Mouse (Mus musculus): ENCODE results near the gene Gm49369. TPM values are rescaled to one million over a fixed set of nuclear protein-coding genes. Genes with fewer than 3 reads are reported as not detected.
"Not testable (repeated sequence)": the region's sequence is repeated elsewhere in the genome, so short reads cannot be mapped to it uniquely, and the experiment has no call there.

The Gm49369 gene
- polyA plus RNA-seq, 1 experiment from 2014 or later = not detected

- H3K9ac ChIP-seq = no peak overlapping the region
- no peak overlapping the region; the same call in 1 of the 2 replicates for H3K27ac ChIP-seq (ENCODE audit: low read depth)
- H3K4me1 ChIP-seq (ENCODE audit: insufficient read depth) = peaks cover 11% of the 10 kb centered on the region
- no peaks in the 10 kb centered on the region for H3K27me3 ChIP-seq (ENCODE audit: insufficient read depth, low read length)
- DNase-seq = no peak
- H3K36me3 ChIP-seq (ENCODE audit: insufficient read depth) = no peaks in the 10 kb centered on the region
- peak; percentile 21; the same call in 1 of the 2 replicates for ATAC-seq (ENCODE audit: insufficient read depth)
- TF ChIP-seq CTCF (IDR thresholded peaks at IDR 0.05; ENCODE audit: low read depth) = no peak
- H3K4me2 ChIP-seq = no peak overlapping the region
- H3K9me3 ChIP-seq (ENCODE audit: low read depth, low read length) = no peaks in the 10 kb centered on the region
- WGBS = 29% methylated on average over 9 of the region's 9 CpGs
- no peak overlapping the region for H3K4me3 ChIP-seq (ENCODE audit: low read depth, low read length)
Observed at GRCm38 (mm10) chr7:142330271-142330724, 52.2 kb downstream of the Gm49369 start.

GRCm38 (mm10) chr7:142328507-142328906, 54.0 kb downstream of the Gm49369 start:
- H3K36me3 ChIP-seq (ENCODE audit: insufficient read depth) = no peaks in the 10 kb centered on the region
- no peak for ATAC-seq (ENCODE audit: insufficient read depth)
- DNase-seq = no peak
- no peak overlapping the region for H3K4me2 ChIP-seq
- H3K4me3 ChIP-seq (ENCODE audit: low read depth, low read length) = no peak overlapping the region
- WGBS = 55% methylated on average over 3 of the region's 3 CpGs
- H3K27ac ChIP-seq (ENCODE audit: low read depth) = no peak overlapping the region
- no peak overlapping the region for H3K9ac ChIP-seq
- TF ChIP-seq CTCF (IDR thresholded peaks at IDR 0.05; ENCODE audit: low read depth) = no peak
- H3K9me3 ChIP-seq (ENCODE audit: low read depth, low read length) = no peaks in the 10 kb centered on the region
- no peaks in the 10 kb centered on the region for H3K27me3 ChIP-seq (ENCODE audit: insufficient read depth, low read length)
- peaks cover 11% of the 10 kb centered on the region for H3K4me1 ChIP-seq (ENCODE audit: insufficient read depth)

GRCm38 (mm10) chr7:142326714-142327445, 55.6 kb downstream of the Gm49369 start:
- H3K36me3 ChIP-seq (ENCODE audit: insufficient read depth) = no peaks in the 10 kb centered on the region
- no peak for TF ChIP-seq CTCF (IDR thresholded peaks at IDR 0.05; ENCODE audit: low read depth)
- H3K9ac ChIP-seq = no peak overlapping the region
- no peaks in the 10 kb centered on the region for H3K27me3 ChIP-seq (ENCODE audit: insufficient read depth, low read length)
- H3K9me3 ChIP-seq (ENCODE audit: low read depth, low read length) = no peaks in the 10 kb centered on the region
- peak; percentile 56 for DNase-seq
- WGBS = 15% methylated on average over 9 of the region's 9 CpGs
- H3K4me2 ChIP-seq = no peak overlapping the region
- H3K4me1 ChIP-seq (ENCODE audit: insufficient read depth) = peaks cover 11% of the 10 kb centered on the region
- no peak overlapping the region for H3K4me3 ChIP-seq (ENCODE audit: low read depth, low read length)
- H3K27ac ChIP-seq (ENCODE audit: low read depth) = peak overlapping the region; percentile 80
- ATAC-seq (ENCODE audit: insufficient read depth) = peak; percentile 65

GRCm38 (mm10) chr7:142323396-142324117, 58.9 kb downstream of the Gm49369 start:
- DNase-seq (no peak), ATAC-seq (ENCODE audit: insufficient read depth) (no peak)
- Histone ChIP-seq H3K4me1 (ENCODE audit: insufficient read depth) (peaks cover 11% of the 10 kb centered on the region), H3K27ac (ENCODE audit: low read depth) (0 out of 2 replicates have a peak overlapping the region, but pooled peaks have one; percentile 26), H3K36me3 (ENCODE audit: insufficient read depth) (no peaks in the 10 kb centered on the region), H3K9ac (no peak overlapping the region), H3K27me3 (ENCODE audit: insufficient read depth, low read length) (no peaks in the 10 kb centered on the region), H3K4me2 (no peak overlapping the region), H3K9me3 (ENCODE audit: low read depth, low read length) (no peaks in the 10 kb centered on the region), H3K4me3 (ENCODE audit: low read depth, low read length) (no peak overlapping the region)
- WGBS = 62% methylated on average over 12 of the region's 12 CpGs
- no peak for TF ChIP-seq CTCF (IDR thresholded peaks at IDR 0.05; ENCODE audit: low read depth)

GRCm38 (mm10) chr7:142322641-142323040, 59.8 kb downstream of the Gm49369 start:
- 76% methylated on average over 6 of the region's 6 CpGs for WGBS
- H3K27ac ChIP-seq (ENCODE audit: low read depth) = no peak overlapping the region
- DNase-seq = no peak

GRCm38 (mm10) chr7:142321637-142322306, 60.7 kb downstream of the Gm49369 start:
- WGBS = 50% methylated on average over 3 of the region's 10 CpGs
- H3K9me3 ChIP-seq (ENCODE audit: low read depth, low read length); H3K36me3 ChIP-seq (ENCODE audit: insufficient read depth); H3K9ac ChIP-seq; H3K4me2 ChIP-seq; H3K4me3 ChIP-seq (ENCODE audit: low read depth, low read length); ATAC-seq (ENCODE audit: insufficient read depth); H3K4me1 ChIP-seq (ENCODE audit: insufficient read depth); DNase-seq; H3K27me3 ChIP-seq (ENCODE audit: insufficient read depth, low read length): not testable (repeated sequence)
- H3K27ac ChIP-seq (ENCODE audit: low read depth) = 0 out of 2 replicates have a peak overlapping the region, but pooled peaks have one; percentile 12

More at GRCm38 (mm10) chr7:142322641-142323040, 59.8 kb downstream of the Gm49369 start:
- H3K9me3 ChIP-seq (ENCODE audit: low read depth, low read length) = no peaks in the 10 kb centered on the region
- H3K4me2 ChIP-seq = no peak overlapping the region
- ATAC-seq (ENCODE audit: insufficient read depth) = no peak
- no peak overlapping the region for H3K9ac ChIP-seq
- H3K4me3 ChIP-seq (ENCODE audit: low read depth, low read length) = no peak overlapping the region
- peaks cover 11% of the 10 kb centered on the region for H3K4me1 ChIP-seq (ENCODE audit: insufficient read depth)
- no peak for TF ChIP-seq CTCF (IDR thresholded peaks at IDR 0.05; ENCODE audit: low read depth)
- no peaks in the 10 kb centered on the region for H3K36me3 ChIP-seq (ENCODE audit: insufficient read depth)
- H3K27me3 ChIP-seq (ENCODE audit: insufficient read depth, low read length) = no peaks in the 10 kb centered on the region

Other genes with a start within 250 kb of the Gm49369 start
- not detected in 2 replicates for gene Gm39115, start 246.6 kb downstream of the Gm49369 start, polyA plus RNA-seq (2014; fragmentation: Nextera tagmentation; extraction: Ambion mirVana)
- not detected in 2 replicates for gene Gm45337, start 238.1 kb downstream of the Gm49369 start, polyA plus RNA-seq (2014; fragmentation: Nextera tagmentation; extraction: Ambion mirVana)
- gene Gm29735, start 225.6 kb downstream of the Gm49369 start, polyA plus RNA-seq (2014; fragmentation: Nextera tagmentation; extraction: Ambion mirVana) = not detected in 2 replicates
- gene Gm4553, start 216.9 kb downstream of the Gm49369 start, polyA plus RNA-seq (2014; fragmentation: Nextera tagmentation; extraction: Ambion mirVana) = not detected in 2 replicates
- gene Krtap5-2, start 206.7 kb downstream of the Gm49369 start, polyA plus RNA-seq (2014; fragmentation: Nextera tagmentation; extraction: Ambion mirVana) = not detected in 2 replicates
- gene Gm10153, start 192.3 kb downstream of the Gm49369 start, polyA plus RNA-seq (2014; fragmentation: Nextera tagmentation; extraction: Ambion mirVana) = not detected in 2 replicates
- gene Krtap5-3, start 181.3 kb downstream of the Gm49369 start, polyA plus RNA-seq (2014; fragmentation: Nextera tagmentation; extraction: Ambion mirVana) = not detected in 2 replicates
- not detected in 2 replicates for gene Gm7579, start 170.8 kb downstream of the Gm49369 start, polyA plus RNA-seq (2014; fragmentation: Nextera tagmentation; extraction: Ambion mirVana)
- gene Krtap5-5, start 152.7 kb downstream of the Gm49369 start, polyA plus RNA-seq (2014; fragmentation: Nextera tagmentation; extraction: Ambion mirVana) = not detected in 2 replicates
- not detected in 2 replicates for gene Gm40460, start 141.6 kb downstream of the Gm49369 start, polyA plus RNA-seq (2014; fragmentation: Nextera tagmentation; extraction: Ambion mirVana)
- not detected in 2 replicates for gene Gm2431, start 124.3 kb downstream of the Gm49369 start, polyA plus RNA-seq (2014; fragmentation: Nextera tagmentation; extraction: Ambion mirVana)
- not detected in 2 replicates for gene Gm4559, start 108.3 kb downstream of the Gm49369 start, polyA plus RNA-seq (2014; fragmentation: Nextera tagmentation; extraction: Ambion mirVana)
- not detected in 2 replicates for gene Krtap5-1, start 85.5 kb downstream of the Gm49369 start, polyA plus RNA-seq (2014; fragmentation: Nextera tagmentation; extraction: Ambion mirVana)
- not detected in 2 replicates for gene Krtap5-4, start 79.1 kb downstream of the Gm49369 start, polyA plus RNA-seq (2014; fragmentation: Nextera tagmentation; extraction: Ambion mirVana)
- 3.4 and 4.0 TPM in 2 replicates for gene Ifitm10, start 8.9 kb downstream of the Gm49369 start, polyA plus RNA-seq (2014; fragmentation: Nextera tagmentation; extraction: Ambion mirVana)
- 239 and 240 TPM in 2 replicates for gene Ctsd, start 5.4 kb upstream of the Gm49369 start, polyA plus RNA-seq (2014; fragmentation: Nextera tagmentation; extraction: Ambion mirVana)
- gene Syt8, start 52.2 kb upstream of the Gm49369 start, polyA plus RNA-seq (2014; fragmentation: Nextera tagmentation; extraction: Ambion mirVana) = not detected in 2 replicates
- 0.86 and 1.6 TPM in 2 replicates for gene Tnni2, start 59.1 kb upstream of the Gm49369 start, polyA plus RNA-seq (2014; fragmentation: Nextera tagmentation; extraction: Ambion mirVana)
- 98.0 and 99.6 TPM in 2 replicates for gene Lsp1, start 78.1 kb upstream of the Gm49369 start, polyA plus RNA-seq (2014; fragmentation: Nextera tagmentation; extraction: Ambion mirVana)
- gene Tnnt3, start 116.2 kb upstream of the Gm49369 start, polyA plus RNA-seq (2014; fragmentation: Nextera tagmentation; extraction: Ambion mirVana) = 1.5 and 2.5 TPM in 2 replicates
- gene Mrpl23, start 150.0 kb upstream of the Gm49369 start, polyA plus RNA-seq (2014; fragmentation: Nextera tagmentation; extraction: Ambion mirVana) = 20.3 and 31.0 TPM in 2 replicates